Mouse (Mus musculus) embryo, embryonic 11.5 days (tissue): Measurements from ENCODE around the gene Srp9.
"Not testable (repeated sequence)": the region's sequence is repeated elsewhere in the genome, so short reads cannot be mapped to it uniquely, and the experiment has no call there.

Experiments
- DNase-seq: peaks from one replicate; pipeline ENCODE4 v3.0.0-alpha.2; 2012; ENCODE audit warnings: low read depth, low spot score

Gene Srp9

GRCm38 (mm10) chr1:182143288-182143687, 18.8 kb downstream of the Srp9 start:
- no peak for DNase-seq

- DNase-seq = no peak
Measured at GRCm38 (mm10) chr1:182145546-182145945, 21.0 kb downstream of the Srp9 start.

- DNase-seq = no peak
Measured at GRCm38 (mm10) chr1:182148864-182149514, 24.5 kb downstream of the Srp9 start.

GRCm38 (mm10) chr1:182149966-182150365, 25.4 kb downstream of the Srp9 start:
- DNase-seq = no peak

GRCm38 (mm10) chr1:182157734-182158133, 33.2 kb downstream of the Srp9 start:
- no peak for DNase-seq

- no peak for DNase-seq
Measured at GRCm38 (mm10) chr1:182159575-182159974, 35.0 kb downstream of the Srp9 start.

- no peak for DNase-seq
Measured at GRCm38 (mm10) chr1:182162951-182163350, 38.4 kb downstream of the Srp9 start.

- DNase-seq = no peak
Measured at GRCm38 (mm10) chr1:182164386-182164785, 39.8 kb downstream of the Srp9 start, which contains the start of gene Vmn1r1. Gene Vmn1r1 (minus strand): TSS chr1:182164486.

- not testable (repeated sequence) for DNase-seq
Measured at GRCm38 (mm10) chr1:182170206-182170605, 45.7 kb downstream of the Srp9 start.

- not testable (repeated sequence) for DNase-seq
Measured at GRCm38 (mm10) chr1:182176985-182177384, 52.4 kb downstream of the Srp9 start.

GRCm38 (mm10) chr1:182181456-182182305, 57.1 kb downstream of the Srp9 start:
- DNase-seq = no peak
